Mouse (Mus musculus): Measurements from ENCODE around the gene Timp4.
"Not testable (repeated sequence)": the region's sequence is repeated elsewhere in the genome, so short reads cannot be mapped to it uniquely, and the experiment has no call there.

Timp4 gene

DNA sequence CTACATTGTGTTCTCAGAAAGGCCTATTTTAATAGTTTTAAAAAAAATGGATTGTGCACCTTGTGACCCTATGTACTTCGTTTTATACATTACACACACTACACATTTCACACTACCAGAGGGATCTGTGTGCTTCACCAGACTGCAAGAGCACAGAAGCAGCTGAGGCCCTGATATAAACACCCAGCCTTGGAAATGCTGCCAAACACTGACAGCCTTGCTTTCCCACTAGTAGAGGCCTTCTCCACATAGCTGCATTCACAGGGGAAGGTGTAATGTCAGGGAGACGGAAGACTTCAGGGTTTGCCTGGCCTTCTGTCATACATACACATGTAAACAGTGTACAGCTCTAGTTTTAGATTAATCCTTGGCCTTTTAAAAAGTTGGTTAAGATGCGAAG is 3.2 kb upstream of the Timp4 start:
- DNase-seq (ENCODE audit: low spot score in 2 of 2) = no peak

DNA sequence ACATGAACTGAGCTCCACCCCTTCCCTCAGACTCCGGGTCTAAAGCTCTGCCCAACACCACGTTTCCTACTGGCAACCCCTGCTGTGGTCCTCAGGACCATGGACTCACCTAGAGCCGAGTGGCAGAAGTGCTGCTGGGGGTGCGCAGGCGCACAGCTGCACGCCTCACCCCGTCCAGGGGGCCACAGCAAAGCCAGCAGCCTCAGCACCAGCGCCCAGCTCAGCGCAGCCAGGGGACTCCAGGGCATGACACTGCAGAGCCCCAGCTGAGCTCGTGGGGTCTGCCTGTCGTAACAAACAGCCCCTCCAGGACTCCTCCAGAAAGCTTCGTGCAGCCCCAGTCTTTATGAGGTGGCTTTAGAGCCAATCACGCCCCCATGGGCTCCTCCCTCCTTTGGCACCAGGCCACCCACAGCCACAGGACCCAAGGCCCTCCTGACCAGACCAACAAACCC is 447 bp downstream of the Timp4 start:
- no peak for DNase-seq (ENCODE audit: low spot score in 2 of 2)

- DNase-seq (ENCODE audit: low spot score in 2 of 2) = no peak
These were observed 6.4 kb downstream of the Timp4 start for GRCm38 (mm10) chr6:115245500-115246058.

GRCm38 (mm10) chr6:115244222-115244621 is 7.8 kb downstream of the Timp4 start:
- no peak for DNase-seq (ENCODE audit: low spot score in 2 of 2)

DNA sequence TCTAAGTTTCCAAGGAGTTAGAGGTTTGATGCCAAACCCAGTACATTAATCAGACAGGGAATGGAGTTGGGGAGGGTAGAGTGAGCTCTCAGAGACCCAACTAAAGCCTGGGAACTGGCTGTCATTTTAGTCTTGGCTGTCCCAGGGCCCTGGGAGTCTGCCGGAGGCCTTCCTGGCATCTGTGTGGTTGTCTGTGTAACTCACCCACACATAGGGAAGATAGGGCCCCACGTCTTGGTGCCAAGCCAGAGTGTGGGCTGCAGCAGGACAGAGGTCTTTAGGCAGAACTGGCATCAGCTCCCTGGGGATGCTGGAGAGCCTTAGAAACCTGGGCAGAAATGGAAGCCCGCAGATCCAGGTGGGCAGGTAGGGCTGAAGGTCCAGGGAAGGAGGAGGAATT is 10.1 kb downstream of the Timp4 start:
- no peak for DNase-seq (ENCODE audit: low spot score in 2 of 2)

DNA sequence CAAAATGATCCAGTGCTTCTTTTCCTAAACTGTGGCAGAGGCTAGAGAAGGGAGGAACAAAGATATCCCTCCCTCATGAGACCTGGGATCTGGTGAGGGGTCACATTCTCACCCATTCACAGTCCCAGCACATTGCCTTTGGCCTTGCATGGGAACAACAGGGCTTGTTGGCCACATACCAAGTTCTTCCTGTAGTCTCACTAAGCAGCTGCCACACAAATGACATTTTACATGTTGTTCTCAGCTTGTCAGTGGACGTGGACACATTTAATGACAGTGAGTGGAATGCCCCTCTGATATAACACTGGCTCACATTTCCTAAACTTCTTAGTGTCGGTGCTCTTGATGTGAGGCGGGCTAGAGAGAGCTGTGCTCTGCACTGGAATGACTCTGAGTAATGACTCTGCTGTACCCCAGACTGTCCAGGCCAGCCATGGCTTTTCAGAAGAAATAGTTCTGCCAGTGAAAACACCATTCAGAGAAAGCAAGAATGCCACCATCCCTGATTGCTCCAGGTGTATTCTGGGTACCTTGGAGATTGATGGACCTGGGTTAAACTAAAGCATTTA is 10.8 kb downstream of the Timp4 start:
- DNase-seq (ENCODE audit: low spot score in 2 of 2) = no peak

GRCm38 (mm10) chr6:115240431-115240830 is 11.6 kb downstream of the Timp4 start:
- DNase-seq (ENCODE audit: low spot score in 2 of 2) = not testable (repeated sequence)

DNA sequence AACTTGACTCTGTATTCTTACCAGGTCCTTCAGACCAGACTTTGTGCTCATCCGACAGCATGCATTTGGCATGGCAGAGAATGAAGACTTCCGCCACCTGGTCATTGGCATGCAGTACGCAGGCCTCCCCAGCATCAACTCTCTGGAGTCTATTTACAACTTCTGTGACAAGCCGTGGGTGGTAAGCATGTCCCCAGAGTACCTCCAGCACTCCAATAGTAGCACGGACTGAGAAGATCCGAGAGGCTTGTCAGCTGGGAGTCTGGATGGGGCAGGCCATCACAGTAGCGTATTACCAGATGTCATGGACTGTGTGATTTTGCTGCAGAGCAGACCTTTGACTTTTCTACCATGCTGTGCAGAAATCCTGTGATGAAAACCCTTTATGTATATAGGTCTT is 12.7 kb downstream of the Timp4 start:
- no peak for DNase-seq (ENCODE audit: low spot score in 2 of 2)

- DNase-seq (ENCODE audit: low spot score in 2 of 2) = no peak
These were observed 13.7 kb downstream of the Timp4 start for GRCm38 (mm10) chr6:115238031-115239027.

DNA sequence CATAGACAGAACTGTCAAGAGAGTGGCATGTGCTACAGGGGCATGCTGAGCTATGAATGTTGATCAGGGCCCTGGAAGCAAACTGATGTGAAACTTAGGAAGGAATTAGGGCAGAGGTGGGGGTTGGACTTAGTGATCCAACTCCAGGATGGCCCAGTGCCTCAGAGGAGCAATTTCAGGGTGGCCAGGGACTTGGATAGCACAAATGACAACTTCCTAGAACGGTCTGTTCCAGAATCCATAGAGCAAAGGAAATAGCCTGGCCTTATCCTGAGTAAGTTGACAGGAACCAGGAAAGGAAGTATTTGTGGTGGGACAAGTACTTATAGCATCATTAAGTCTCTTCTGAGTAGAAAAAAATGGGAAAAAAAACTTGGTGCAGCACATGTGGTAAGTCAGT is 19.4 kb downstream of the Timp4 start:
- DNase-seq (ENCODE audit: low spot score in 2 of 2) = no peak

DNA sequence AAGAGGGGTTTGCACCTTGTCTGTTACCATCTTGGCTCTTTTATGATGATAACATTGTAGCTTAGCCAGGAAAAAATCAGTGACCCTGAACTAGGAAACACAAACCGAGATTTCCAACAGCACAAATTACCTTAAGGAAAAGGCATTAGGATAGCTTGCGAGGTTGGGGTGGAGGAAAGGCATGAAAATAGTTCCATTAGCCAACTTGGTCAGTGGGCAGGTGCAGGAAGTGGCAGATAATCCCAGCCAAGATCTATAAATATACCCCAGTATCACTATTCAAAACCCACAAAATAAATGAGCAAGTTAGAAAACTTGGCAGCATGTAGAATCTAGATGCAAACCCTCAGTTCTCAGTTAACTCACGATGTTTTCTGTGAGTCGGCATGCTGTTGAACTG is 20.2 kb downstream of the Timp4 start:
- no peak for DNase-seq (ENCODE audit: low spot score in 2 of 2)

DNA sequence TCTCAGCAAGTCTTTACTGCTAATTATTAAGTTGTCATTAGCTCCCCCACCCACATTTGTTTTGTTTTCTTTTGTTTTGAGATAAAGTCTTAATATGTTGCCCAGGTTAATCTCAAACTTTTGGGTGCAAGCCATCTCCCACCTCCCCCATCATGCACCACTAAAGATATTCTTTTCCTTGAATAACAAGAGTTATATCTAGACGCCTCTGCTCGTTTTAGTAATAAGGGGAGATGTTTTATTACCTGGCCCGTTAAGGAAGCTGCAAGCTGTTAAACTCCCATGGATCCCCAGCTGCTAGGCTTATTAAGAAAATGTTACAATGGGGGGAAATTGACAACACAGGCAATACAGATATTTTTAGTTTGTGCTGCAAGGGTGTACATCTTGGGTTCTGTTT is 21.4 kb downstream of the Timp4 start:
- no peak for DNase-seq (ENCODE audit: low spot score in 2 of 2)

GRCm38 (mm10) chr6:115227529-115227928 is 24.5 kb downstream of the Timp4 start:
- DNase-seq (ENCODE audit: low spot score in 2 of 2) = peak; percentile 90 to 92

DNA sequence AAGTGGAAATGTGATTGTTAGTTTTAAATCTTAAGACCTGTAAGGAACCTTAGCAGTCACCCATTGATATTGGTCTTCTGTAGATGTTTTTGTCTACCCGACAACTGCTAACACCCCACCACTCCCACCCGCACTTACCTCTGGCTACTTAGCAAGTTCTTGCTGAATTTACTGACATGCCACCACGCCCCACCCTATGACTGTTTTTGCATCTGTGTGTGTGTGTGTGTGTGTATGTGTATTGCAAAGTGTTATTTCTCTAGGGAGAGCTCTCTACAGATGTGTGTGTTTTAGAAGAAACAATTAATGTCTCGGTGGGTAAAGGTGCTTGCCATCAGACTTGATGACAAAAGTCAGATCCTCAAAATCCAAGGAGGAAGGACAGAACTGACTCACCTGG is 25.0 kb downstream of the Timp4 start, which contains the start of gene Gm17482:
TSS of gene Gm17482 (plus strand) at position 301 of the 400 bp plus-strand sequence.
- no peak for DNase-seq (ENCODE audit: low spot score in 2 of 2)

- DNase-seq (ENCODE audit: low spot score in 2 of 2) = peak in 1 of 2 experiments; percentile 46
These were observed 26.5 kb downstream of the Timp4 start for GRCm38 (mm10) chr6:115225519-115225918.

DNA sequence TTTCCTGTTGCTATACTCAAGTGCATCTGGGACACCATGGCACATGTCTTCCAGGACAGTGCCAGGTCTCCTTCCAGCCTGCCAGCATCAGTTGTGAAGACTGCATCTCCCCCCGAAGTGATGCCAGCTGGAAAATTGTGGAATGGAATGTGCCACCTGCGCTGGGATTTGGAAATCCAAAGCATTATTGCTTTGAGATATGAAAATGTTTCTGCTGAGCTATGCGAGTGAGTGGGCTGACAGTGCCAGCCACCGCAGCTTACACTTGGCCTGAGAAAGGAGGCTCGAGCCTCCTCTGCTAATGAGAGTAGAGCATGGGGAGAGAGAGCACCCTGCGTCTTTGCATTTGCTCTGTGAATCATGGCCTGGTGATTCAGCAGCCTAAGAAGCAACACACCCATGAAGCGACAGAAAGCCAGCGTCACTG is 30.8 kb downstream of the Timp4 start:
- DNase-seq (ENCODE audit: low spot score in 2 of 2) = peak; percentile 70 to 74

DNA sequence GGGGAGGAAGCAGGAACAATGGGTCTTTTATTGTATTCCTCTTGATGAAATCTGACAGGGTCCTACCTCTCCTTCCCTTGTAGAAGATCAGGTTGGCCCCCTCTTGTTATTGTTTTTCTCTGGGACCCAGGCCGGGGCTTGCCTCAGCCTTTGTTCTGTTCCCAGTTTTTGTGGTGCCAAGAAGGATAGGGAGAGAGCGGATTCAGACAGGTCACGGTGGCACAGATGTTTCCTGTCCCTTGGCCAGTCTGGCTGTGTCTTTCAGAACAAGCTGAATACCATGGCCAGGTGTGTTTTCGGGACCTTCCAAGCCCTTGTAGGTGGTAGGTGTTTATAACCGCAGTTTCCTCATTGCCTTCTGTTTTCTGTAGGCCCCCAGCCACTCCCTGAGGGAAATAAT is 38.9 kb downstream of the Timp4 start:
- DNase-seq (ENCODE audit: low spot score in 2 of 2) = no peak

DNA sequence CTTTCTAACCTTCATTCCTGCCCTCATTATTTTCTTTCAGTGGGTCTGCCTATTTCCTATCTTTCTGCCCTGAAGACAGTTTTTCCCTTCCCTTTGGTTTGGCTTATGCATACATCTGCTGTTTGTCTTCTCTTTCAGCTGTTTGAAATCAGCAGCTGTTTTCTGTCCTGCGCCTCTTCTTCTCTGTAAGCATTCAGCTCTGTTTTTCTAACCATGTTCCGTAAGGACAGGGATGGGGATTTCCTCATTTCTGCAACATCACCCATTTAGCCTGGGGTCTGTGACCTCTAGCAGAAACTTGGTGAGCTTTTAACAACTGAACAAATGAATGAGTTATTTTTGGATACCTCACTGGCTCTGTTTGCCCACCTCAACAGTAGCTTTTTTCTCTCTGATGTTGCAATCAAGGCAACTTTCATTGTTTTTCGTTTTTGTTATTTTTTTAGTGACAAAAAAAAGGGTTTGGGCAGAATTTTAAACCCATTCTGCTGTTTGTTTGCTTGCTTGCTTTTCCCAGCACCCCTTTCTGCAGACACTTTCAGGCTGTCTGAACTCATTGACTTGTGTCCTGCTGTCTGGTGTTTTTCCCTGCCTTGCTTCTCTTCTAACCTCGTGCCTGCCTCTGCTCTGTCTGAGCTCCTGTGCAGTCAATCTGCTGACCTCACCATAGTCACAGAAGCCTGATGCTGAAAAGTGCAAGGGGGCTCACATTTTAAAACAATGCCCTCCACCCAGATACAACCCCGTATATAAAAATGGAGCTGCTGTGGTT is 39.7 kb downstream of the Timp4 start:
- DNase-seq (ENCODE audit: low spot score in 2 of 2) = no peak

GRCm38 (mm10) chr6:115210820-115211219 is 41.2 kb downstream of the Timp4 start:
- DNase-seq (ENCODE audit: low spot score in 2 of 2) = no peak

DNA sequence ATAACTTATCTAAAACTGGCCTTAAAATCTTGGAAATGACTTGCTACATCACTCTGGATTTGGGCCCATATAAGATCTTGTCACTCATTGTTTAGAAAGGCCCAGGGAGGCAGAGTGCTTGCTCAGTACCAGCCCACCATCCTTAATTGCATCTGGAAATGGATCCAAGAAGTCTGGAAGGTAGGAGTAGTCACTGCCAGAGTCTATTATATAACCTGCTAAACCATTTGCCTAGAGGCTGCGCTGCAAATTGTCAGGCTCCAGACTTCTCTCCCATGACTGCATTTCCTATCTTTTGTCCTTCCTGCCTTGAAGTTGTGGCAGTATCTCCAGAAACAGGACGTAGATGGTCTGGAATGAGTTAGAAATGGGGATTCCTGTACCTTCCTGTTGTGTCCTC is 41.8 kb downstream of the Timp4 start:
- DNase-seq (ENCODE audit: low spot score in 2 of 2) = peak; percentile 50 to 52

DNA sequence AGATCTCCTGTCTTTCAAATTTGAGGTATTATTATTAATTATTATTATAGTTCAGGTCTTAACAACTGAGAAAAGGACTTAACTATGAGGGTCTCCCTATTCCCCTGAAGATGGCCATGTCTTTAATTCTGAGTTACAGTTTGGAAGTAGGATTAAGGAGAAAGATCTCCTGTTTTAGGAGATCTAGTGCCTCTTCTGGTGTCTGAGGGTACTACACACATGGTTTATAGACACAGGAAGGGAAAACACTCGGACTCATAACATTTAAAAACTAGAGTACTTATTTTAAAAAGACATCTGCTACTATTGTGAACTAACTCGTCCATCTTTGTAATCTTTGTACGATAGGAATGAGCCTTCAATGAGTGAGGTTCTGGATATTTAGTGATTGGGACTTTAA is 49.0 kb downstream of the Timp4 start:
- DNase-seq (ENCODE audit: low spot score in 2 of 2) = no peak

DNA sequence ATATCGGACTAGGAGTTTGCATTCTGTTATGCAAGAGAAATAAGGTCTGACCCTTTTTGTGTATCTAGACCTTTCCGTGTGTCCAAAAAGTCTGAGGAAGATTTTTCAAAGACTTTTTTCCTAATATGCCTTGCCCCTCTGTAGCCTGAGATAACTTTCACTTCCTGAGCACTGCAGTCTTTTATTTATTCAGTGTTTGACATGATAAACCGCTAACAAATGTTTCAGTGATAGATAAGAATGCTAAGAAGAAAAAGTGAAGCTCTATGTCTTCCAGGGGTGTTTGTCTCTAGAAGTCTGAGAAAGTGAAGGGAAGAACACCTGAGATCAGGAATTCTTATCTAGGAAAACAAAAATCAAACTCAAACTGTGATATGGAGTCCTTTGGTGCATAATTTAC is 51.3 kb downstream of the Timp4 start:
- DNase-seq (ENCODE audit: low spot score in 2 of 2) = no peak

All from right cerebral cortex, adult 2 months (tissue).